Mouse (Mus musculus): ENCODE data around the gene Ldlrap1. TPM values are rescaled to one million over a fixed set of nuclear protein-coding genes. Genes with fewer than 3 reads are reported as not detected.

The Ldlrap1 gene
- polyA plus RNA-seq, 1 experiment from 2014 or later, result 15.8 TPM

Other genes with a start within 250 kb of the Ldlrap1 start
- gene Mtfr1l, start 232.6 kb downstream of the Ldlrap1 start, polyA plus RNA-seq (2016; fragmentation: Nextera tagmentation; extraction: Ambion mirVana), result 107 and 114 TPM in 2 replicates
- gene Selenon, start 215.9 kb downstream of the Ldlrap1 start, polyA plus RNA-seq (2016; fragmentation: Nextera tagmentation; extraction: Ambion mirVana), result 9.5 and 9.7 TPM in 2 replicates
- gene Man1c1, start 63.7 kb downstream of the Ldlrap1 start, polyA plus RNA-seq (2016; fragmentation: Nextera tagmentation; extraction: Ambion mirVana), result 2.6 and 2.8 TPM in 2 replicates
- 38.9 and 42.5 TPM in 2 replicates for gene Maco1, start 85.3 kb upstream of the Ldlrap1 start, polyA plus RNA-seq (2016; fragmentation: Nextera tagmentation; extraction: Ambion mirVana)
- 8.2 and 11.2 TPM in 2 replicates for gene Rhd, start 96.5 kb upstream of the Ldlrap1 start, polyA plus RNA-seq (2016; fragmentation: Nextera tagmentation; extraction: Ambion mirVana)
- 127 and 133 TPM in 2 replicates for gene Tmem50a, start 147.0 kb upstream of the Ldlrap1 start, polyA plus RNA-seq (2016; fragmentation: Nextera tagmentation; extraction: Ambion mirVana)
- 343 and 353 TPM in 2 replicates for gene Rsrp1, start 155.6 kb upstream of the Ldlrap1 start, polyA plus RNA-seq (2016; fragmentation: Nextera tagmentation; extraction: Ambion mirVana)
- gene Syf2, start 162.9 kb upstream of the Ldlrap1 start, polyA plus RNA-seq (2016; fragmentation: Nextera tagmentation; extraction: Ambion mirVana), result 65.2 and 65.9 TPM in 2 replicates